Mouse (Mus musculus) thymus, adult 2 months (tissue): ENCODE data around the gene Phf21a. TPM values are rescaled to one million over a fixed set of nuclear protein-coding genes. Genes with fewer than 3 reads are reported as not detected.

ENCODE experiments used
- DNase-seq: peaks from one replicate; pipeline ENCODE4 v3.0.0; 2021
- H3K27ac ChIP-seq: fragments of 200-500 bp; 2 replicates; pipeline ENCODE4 v1.5.1; 2012; ENCODE audit warnings: low read length, control low read depth; ENCODE audit not compliant: control insufficient read depth, insufficient read depth
- H3K27me3 ChIP-seq: fragments of 200-500 bp; 2 replicates; pipeline ENCODE4 v1.6.1; 2012; ENCODE audit warnings: mild to moderate bottlenecking, low read length, moderate library complexity, mixed read lengths; ENCODE audit not compliant: control insufficient read depth, insufficient read depth
- H3K36me3 ChIP-seq: fragments of 200-500 bp; 2 replicates; pipeline ENCODE4 v1.6.1; 2012; ENCODE audit warnings: mild to moderate bottlenecking, low read length, moderate library complexity; ENCODE audit not compliant: control insufficient read depth, insufficient read depth
- H3K4me1 ChIP-seq: fragments of 200-500 bp; replicated peaks from 2 replicates; pipeline ENCODE4 v1.6.1; 2012; ENCODE audit warnings: low read length; ENCODE audit not compliant: control insufficient read depth, insufficient read depth
- H3K4me3 ChIP-seq: fragments of 200-500 bp; 2 replicates; pipeline ENCODE4 v1.5.1; 2012; ENCODE audit warnings: mild to moderate bottlenecking, low read length, control low read depth, moderate library complexity; ENCODE audit not compliant: control insufficient read depth, insufficient read depth
- CTCF ChIP-seq: fragments of 200-500 bp; IDR thresholded peaks from 2 replicates; pipeline ENCODE4 v1.5.1; 2012; ENCODE audit warnings: mild to moderate bottlenecking, control low read depth, low read length, moderate library complexity, borderline replicate concordance; ENCODE audit not compliant: control insufficient read depth, poor library complexity, insufficient read depth; ENCODE audit errors: extremely low read depth
- POLR2A ChIP-seq: fragments of 200-500 bp; IDR thresholded peaks from 2 replicates; pipeline ENCODE4 v1.6.1; 2012; ENCODE audit warnings: mild to moderate bottlenecking, low read length, control low read depth, moderate library complexity; ENCODE audit not compliant: control insufficient read depth, poor library complexity, insufficient read depth; ENCODE audit errors: extremely low read depth
- WGBS: fragments of 180-500 bp; shearing (Covaris S2); methylation state at CpG from one replicate; pipeline ENCODE4 v1.1.7; 2018; 5-methylcytosine and 5-hydroxymethylcytosine counted together
- polyA plus RNA-seq: library from polyadenylated mRNA; depleted of rRNA; stranded (reverse); fragments of >200 nt; gene quantifications from 2 replicates; pipeline ENCODE4 v1.2.3, GENCODE M21; 2012

The Phf21a gene
- polyA plus RNA-seq, 1 experiment: 81.6 TPM

DNA sequence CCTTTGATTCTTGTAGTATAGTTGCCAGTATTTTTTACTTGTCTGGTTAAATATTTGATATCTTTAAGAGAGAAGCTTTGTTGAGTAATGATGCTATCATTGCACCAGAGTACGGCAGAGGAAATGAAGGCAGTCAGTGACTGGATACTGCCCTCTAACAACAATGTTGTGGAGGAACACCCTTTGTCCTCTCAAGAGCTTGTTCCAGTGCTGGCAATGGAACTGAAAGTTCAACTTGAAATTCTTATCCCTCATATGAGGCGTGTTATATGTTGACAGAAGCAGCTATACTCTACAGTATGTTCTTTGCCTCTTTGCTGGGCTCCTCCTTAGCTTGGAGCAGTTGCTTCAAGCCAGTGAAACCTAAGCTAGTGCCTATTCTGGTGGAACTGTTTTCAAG is 147.4 kb downstream of the Phf21a start:
- Histone ChIP-seq H3K36me3 (peaks cover 9% of the 10 kb centered on the region), H3K4me1 (no peaks in the 10 kb centered on the region), H3K27me3 (no peaks in the 10 kb centered on the region), H3K4me3 (no peak overlapping the region), H3K27ac (no peak overlapping the region)
- DNase-seq: no peak
- TF ChIP-seq POLR2A (no peak), CTCF (no peak)
- WGBS: 91% methylated on average over 2 of the region's 2 CpGs

DNA sequence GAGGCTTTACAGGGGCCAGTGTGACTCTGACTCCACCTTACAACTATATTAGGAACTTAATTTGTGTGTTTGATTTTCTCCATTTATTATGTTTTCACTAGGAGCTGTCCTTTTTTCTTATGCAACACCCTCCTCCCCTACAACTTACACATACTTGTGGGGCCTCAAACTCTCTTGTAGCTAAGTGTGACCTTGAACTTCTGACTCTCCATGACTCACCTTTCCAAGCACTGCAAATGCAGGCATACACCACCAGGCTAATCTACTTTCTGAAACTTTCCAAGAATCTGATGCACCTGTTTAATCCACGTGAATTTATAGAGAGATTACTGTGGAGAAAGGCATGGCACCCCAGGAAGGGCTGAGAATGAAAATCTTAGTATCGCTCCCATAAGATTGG is 147.9 kb downstream of the Phf21a start:
- H3K4me1 ChIP-seq: no peaks in the 10 kb centered on the region
- H3K4me3 ChIP-seq: no peak overlapping the region
- no peak overlapping the region for H3K27ac ChIP-seq
- TF ChIP-seq POLR2A: no peak
- no peak for TF ChIP-seq CTCF
- no peaks in the 10 kb centered on the region for H3K27me3 ChIP-seq
- no peak for DNase-seq
- 96% methylated on average over 2 of the region's 2 CpGs for WGBS
- H3K36me3 ChIP-seq: peaks cover 9% of the 10 kb centered on the region

DNA sequence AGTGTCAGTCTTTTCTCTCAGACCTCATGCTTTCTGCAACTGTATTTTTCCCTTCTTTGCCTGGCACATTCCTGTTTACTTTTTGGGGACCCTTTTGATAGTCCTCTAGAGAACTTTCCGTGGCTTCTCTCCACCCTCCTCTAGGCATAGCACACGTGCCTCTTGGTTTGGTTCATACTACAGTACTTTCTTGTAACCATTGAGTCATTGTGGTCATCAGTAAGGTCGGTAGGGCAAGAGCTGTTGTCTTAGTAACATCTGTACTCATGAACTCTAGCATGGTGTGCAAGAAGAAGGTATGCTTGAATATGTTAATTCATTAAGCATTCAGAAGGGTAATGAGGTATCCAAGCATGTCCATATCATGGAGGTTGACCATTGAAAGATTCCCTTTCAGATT is 148.4 kb downstream of the Phf21a start:
- no peak for DNase-seq
- Histone ChIP-seq H3K27ac (no peak overlapping the region), H3K4me1 (no peaks in the 10 kb centered on the region), H3K27me3 (no peaks in the 10 kb centered on the region), H3K36me3 (peaks cover 8% of the 10 kb centered on the region), H3K4me3 (no peak overlapping the region)
- TF ChIP-seq CTCF (no peak), POLR2A (no peak)
- 55% methylated on average over 3 of the region's 3 CpGs for WGBS

DNA sequence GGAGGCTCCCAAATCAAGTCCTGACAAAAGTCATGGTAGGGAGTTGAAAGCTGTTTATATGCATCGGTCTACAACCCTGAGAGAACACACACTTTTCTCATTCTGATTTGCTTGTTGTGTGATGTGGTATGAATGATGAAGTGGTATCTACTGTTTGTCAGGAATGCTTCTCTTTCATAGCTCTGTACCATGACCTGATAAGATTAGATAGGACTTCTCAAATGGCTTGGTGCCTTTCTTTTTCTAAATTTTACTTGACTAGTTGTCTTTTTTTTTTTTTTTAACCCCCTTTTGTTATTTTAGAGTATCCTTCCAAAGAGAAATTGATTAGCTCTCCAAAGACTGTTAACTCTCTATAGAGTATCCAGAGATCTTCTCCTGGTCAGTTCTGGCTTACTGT is 153.2 kb downstream of the Phf21a start:
- Histone ChIP-seq H3K27me3 (no peaks in the 10 kb centered on the region), H3K27ac (no peak overlapping the region), H3K4me3 (no peak overlapping the region), H3K36me3 (peaks cover 5% of the 10 kb centered on the region; the same call in 1 of the 2 replicates), H3K4me1 (no peaks in the 10 kb centered on the region)
- TF ChIP-seq POLR2A (no peak), CTCF (no peak)
- WGBS: 97% methylated on average over 1 of the region's 1 CpGs
- no peak for DNase-seq

DNA sequence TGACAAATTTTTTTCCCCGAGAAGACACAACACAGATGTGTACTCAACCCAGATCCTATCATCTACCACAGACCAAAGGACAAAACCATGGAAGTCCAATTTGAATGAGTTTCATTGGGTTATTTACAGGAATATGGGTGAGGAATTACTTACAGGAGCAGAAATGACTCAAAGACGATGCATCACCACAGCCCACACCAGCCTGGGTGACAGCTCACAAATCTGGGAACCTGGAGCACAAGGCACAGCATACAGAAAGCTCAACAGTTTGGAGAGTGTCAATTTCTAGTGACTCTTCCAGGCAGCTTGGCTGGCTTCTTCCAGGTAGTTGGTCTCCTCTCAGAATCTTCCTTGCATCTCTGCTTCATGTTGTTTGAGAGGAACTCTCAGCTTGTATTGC is 154.8 kb downstream of the Phf21a start:
- no peak overlapping the region for H3K4me3 ChIP-seq
- TF ChIP-seq POLR2A (no peak), CTCF (no peak)
- WGBS: 98% methylated on average over 2 of the region's 2 CpGs
- no peak for DNase-seq
- no peaks in the 10 kb centered on the region for H3K27me3 ChIP-seq
- peaks cover 5% of the 10 kb centered on the region; the same call in 1 of the 2 replicates for H3K36me3 ChIP-seq
- no peaks in the 10 kb centered on the region for H3K4me1 ChIP-seq
- H3K27ac ChIP-seq: no peak overlapping the region

DNA sequence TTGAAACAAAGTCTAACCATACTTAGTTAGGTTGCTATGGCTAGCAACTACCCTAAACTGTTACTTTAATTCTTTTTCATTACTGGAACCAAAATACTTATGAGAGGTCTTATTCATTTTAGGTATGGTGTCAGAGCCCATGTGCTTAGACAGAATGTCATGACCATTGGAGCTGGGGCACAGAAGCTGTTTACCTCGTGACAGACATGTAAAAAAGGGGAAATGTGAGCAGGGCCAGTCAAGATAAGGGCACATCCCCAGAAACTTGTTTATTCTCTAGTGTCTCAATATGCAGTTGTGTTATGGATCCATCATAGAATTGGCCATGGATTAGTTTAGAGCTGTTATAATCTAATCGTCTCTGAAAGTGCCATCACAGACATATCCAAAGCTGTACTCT is 157.6 kb downstream of the Phf21a start:
- DNase-seq: no peak
- TF ChIP-seq POLR2A: no peak
- no peak for TF ChIP-seq CTCF
- Histone ChIP-seq H3K4me1 (peaks cover 2% of the 10 kb centered on the region), H3K27ac (no peak overlapping the region), H3K4me3 (no peak overlapping the region), H3K36me3 (peaks cover 5% of the 10 kb centered on the region; the same call in 1 of the 2 replicates), H3K27me3 (no peaks in the 10 kb centered on the region)
- WGBS: 83% methylated on average over 2 of the region's 2 CpGs

DNA sequence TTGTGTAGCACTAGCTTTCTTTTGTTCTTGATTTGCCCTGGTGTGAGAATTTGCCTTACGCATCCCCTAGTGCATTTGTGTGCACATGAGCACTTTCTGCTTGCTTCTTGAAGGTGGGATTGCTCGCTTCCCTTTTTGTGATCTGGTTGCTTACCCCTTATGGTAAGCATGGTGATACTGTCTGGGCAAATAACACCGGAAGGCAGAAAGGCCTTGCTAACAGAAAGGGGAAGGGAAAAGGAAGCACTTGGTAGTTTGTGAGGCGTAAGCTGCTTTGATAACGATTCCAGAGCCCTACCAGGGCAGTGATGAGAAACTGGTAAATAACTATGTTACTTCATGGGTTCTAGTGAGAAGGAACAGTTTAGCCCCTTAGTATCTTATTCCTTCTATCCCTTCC is 160.9 kb downstream of the Phf21a start:
- WGBS: 23% methylated on average over 5 of the region's 5 CpGs
- Histone ChIP-seq H3K4me1 (peaks cover 18% of the 10 kb centered on the region), H3K4me3 (no peak overlapping the region), H3K27me3 (no peaks in the 10 kb centered on the region), H3K36me3 (no peaks in the 10 kb centered on the region), H3K27ac (no peak overlapping the region)
- no peak for DNase-seq
- no peak for TF ChIP-seq POLR2A
- no peak for TF ChIP-seq CTCF
